Mouse (Mus musculus) kidney, embryonic 14.5 days (tissue): ENCODE data around the gene Slc23a2. TPM values are rescaled to one million over a fixed set of nuclear protein-coding genes. Genes with fewer than 3 reads are reported as not detected.

Experiments
- ATAC-seq: fragments of 200-750 bp; cut with Nextera tagmentation; 2 replicates; pipeline ENCODE4 v1.8.0; 2017; ENCODE audit warnings: moderate number of reproducible peaks, mild to moderate bottlenecking, moderate TSS enrichment, moderate library complexity; ENCODE audit not compliant: low FRiP score, low TSS enrichment
- H3K27ac ChIP-seq: fragments of 300-500 bp; sonication (generic); 2 replicates; pipeline ENCODE4 v1.5.1; 2014; ENCODE audit warnings: low read depth, mild to moderate bottlenecking, low read length, moderate library complexity, mixed read lengths
- H3K27me3 ChIP-seq: fragments of 300-500 bp; sonication (generic); 2 replicates; pipeline ENCODE4 v1.6.1; 2014; ENCODE audit warnings: mild to moderate bottlenecking, low read length; ENCODE audit not compliant: control insufficient read depth, insufficient read depth
- H3K36me3 ChIP-seq: fragments of 300-500 bp; sonication (generic); 2 replicates; pipeline ENCODE4 v1.6.1; 2014; ENCODE audit warnings: low read length, mixed read lengths; ENCODE audit not compliant: control insufficient read depth, insufficient read depth
- H3K4me1 ChIP-seq: fragments of 300-500 bp; sonication (generic); 2 replicates; pipeline ENCODE4 v1.6.1; 2014; ENCODE audit warnings: low read length, mixed read lengths; ENCODE audit not compliant: control insufficient read depth, insufficient read depth
- H3K4me2 ChIP-seq: fragments of 300-500 bp; sonication (generic); replicated peaks from 2 replicates; pipeline ENCODE4 v1.6.1; 2014; ENCODE audit warnings: low read depth, mild to moderate bottlenecking, low read length
- H3K4me3 ChIP-seq: fragments of 300-500 bp; sonication (generic); 2 replicates; pipeline ENCODE4 v1.5.1; 2014; ENCODE audit warnings: mild to moderate bottlenecking, low read length
- H3K9ac ChIP-seq: fragments of 300-500 bp; sonication (generic); 2 replicates; pipeline ENCODE4 v1.6.1; 2014; ENCODE audit warnings: low read depth, mild to moderate bottlenecking, low read length, moderate library complexity
- H3K9me3 ChIP-seq: fragments of 300-500 bp; sonication (generic); 2 replicates; pipeline ENCODE4 v1.6.1; 2016; ENCODE audit warnings: low read length; ENCODE audit not compliant: control insufficient read depth
- WGBS: fragments of 180-500 bp; shearing (Covaris S2); extraction: QIAGEN DNeasy Blood & Tissue Kit; methylation state at CpG from one replicate; pipeline ENCODE4 v1.1.7; 2014; 5-methylcytosine and 5-hydroxymethylcytosine counted together
- polyA plus RNA-seq: library from polyadenylated mRNA; unstranded; fragments of >200 nt; fragmentation: Nextera tagmentation; extraction: Ambion mirVana; gene quantifications from 2 replicates; pipeline ENCODE4 v1.2.1, GENCODE M21; 2014

Slc23a2 gene
- polyA plus RNA-seq, 1 experiment from 2014 or later = 18.0 TPM

- 0 out of 2 replicates have a peak, but pooled peaks have one; percentile 18 for ATAC-seq
- Histone ChIP-seq H3K4me3 (no peak overlapping the region), H3K36me3 (no peaks in the 10 kb centered on the region), H3K9me3 (no peaks in the 10 kb centered on the region), H3K4me2 (no peak overlapping the region), H3K9ac (no peak overlapping the region), H3K27ac (peak overlapping the region; percentile 24; the same call in 1 of the 2 replicates), H3K4me1 (0 out of 2 replicates have a peak, but pooled peaks cover 4% of the 10 kb centered on the region), H3K27me3 (no peaks in the 10 kb centered on the region)
- 49% methylated on average over 7 of the region's 7 CpGs for WGBS
These were observed 124.5 kb downstream of the Slc23a2 start for GRCm38 (mm10) chr2:132020420-132020819.

GRCm38 (mm10) chr2:132019372-132019811, 125.5 kb downstream of the Slc23a2 start:
- WGBS = 71% methylated on average over 3 of the region's 3 CpGs
- ATAC-seq = no peak
- Histone ChIP-seq H3K36me3 (no peaks in the 10 kb centered on the region), H3K9me3 (no peaks in the 10 kb centered on the region), H3K27me3 (no peaks in the 10 kb centered on the region), H3K4me3 (no peak overlapping the region), H3K4me2 (no peak overlapping the region), H3K4me1 (0 out of 2 replicates have a peak, but pooled peaks cover 4% of the 10 kb centered on the region), H3K9ac (no peak overlapping the region), H3K27ac (peak overlapping the region; percentile 55; the same call in 1 of the 2 replicates)

DNA sequence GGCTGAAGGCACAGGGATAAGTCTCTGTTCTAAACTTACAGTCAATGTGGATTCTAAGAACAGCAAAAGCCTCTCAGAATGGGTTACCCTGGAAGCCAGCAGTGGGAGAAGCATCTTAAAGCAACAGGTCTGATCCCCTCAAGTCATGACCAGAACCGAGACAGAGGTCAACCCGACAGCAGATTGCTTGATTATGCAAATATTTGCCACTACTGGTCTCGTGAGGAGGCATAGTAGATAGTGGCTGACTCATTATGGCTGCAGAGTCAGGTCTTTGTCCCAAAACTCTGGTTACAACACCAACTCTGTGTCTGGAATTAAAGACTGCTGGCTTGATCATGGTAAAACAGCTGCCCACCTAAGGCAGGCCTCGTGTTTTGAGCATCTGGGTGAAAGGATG, 126.8 kb downstream of the Slc23a2 start:
- H3K4me3 ChIP-seq = no peak overlapping the region
- H3K36me3 ChIP-seq = no peaks in the 10 kb centered on the region
- H3K9ac ChIP-seq = no peak overlapping the region
- H3K4me1 ChIP-seq = 0 out of 2 replicates have a peak, but pooled peaks cover 4% of the 10 kb centered on the region
- WGBS = 74% methylated on average over 4 of the region's 4 CpGs
- H3K9me3 ChIP-seq = no peaks in the 10 kb centered on the region
- no peak for ATAC-seq
- H3K27me3 ChIP-seq = no peaks in the 10 kb centered on the region
- H3K27ac ChIP-seq = no peak overlapping the region
- H3K4me2 ChIP-seq = no peak overlapping the region

DNA sequence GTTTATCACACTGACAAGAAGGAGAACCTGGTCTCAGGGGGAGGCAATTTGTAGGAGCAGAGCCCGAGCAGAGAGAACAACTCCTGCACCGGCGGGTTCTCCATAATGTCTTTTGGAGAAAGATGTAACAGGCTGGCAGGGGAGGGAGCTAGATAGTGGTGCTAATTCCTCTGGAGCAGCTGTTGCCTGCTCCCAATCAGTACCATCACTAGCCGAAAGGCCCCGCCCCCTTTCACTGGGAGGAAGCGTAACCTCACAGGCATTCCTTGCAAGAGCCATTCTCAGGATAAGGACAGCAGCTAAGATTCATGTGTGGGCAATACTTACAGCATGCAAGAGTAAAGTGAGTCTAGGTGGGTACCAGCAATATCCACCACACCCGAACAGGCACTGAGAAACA, 127.3 kb downstream of the Slc23a2 start:
- Histone ChIP-seq H3K4me2 (no peak overlapping the region), H3K27me3 (no peaks in the 10 kb centered on the region), H3K4me3 (no peak overlapping the region), H3K9me3 (no peaks in the 10 kb centered on the region), H3K36me3 (no peaks in the 10 kb centered on the region), H3K4me1 (0 out of 2 replicates have a peak, but pooled peaks cover 4% of the 10 kb centered on the region), H3K27ac (no peak overlapping the region), H3K9ac (no peak overlapping the region)
- 32% methylated on average over 7 of the region's 7 CpGs for WGBS
- no peak for ATAC-seq

DNA sequence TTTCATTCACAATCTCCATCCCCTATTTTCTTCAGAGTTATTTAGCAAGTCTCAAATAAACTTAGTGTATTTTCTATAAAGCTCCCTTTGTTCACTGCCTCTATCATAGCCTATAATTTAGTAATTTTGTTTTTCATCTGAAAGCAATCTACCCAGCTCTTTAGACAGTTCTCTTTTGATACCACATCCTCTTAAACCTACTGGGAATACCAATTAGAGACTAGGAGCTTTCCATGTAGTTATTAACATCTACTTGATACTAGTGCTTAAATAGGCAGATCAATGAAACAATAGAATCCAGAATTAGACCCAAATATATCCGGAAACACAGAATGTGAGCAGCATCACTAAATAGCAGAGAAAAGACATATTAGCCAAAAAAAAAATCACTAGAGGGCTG, 128.9 kb downstream of the Slc23a2 start:
- H3K9me3 ChIP-seq = no peaks in the 10 kb centered on the region
- H3K4me1 ChIP-seq = 0 out of 2 replicates have a peak, but pooled peaks cover 4% of the 10 kb centered on the region
- no peak overlapping the region for H3K4me3 ChIP-seq
- H3K27me3 ChIP-seq = no peaks in the 10 kb centered on the region
- no peak overlapping the region for H3K4me2 ChIP-seq
- H3K9ac ChIP-seq = no peak overlapping the region
- H3K36me3 ChIP-seq = no peaks in the 10 kb centered on the region
- ATAC-seq = no peak
- H3K27ac ChIP-seq = no peak overlapping the region
- 86% methylated on average over 1 of the region's 1 CpGs for WGBS

- Histone ChIP-seq H3K27ac (no peak overlapping the region), H3K4me1 (peaks cover 5% of the 10 kb centered on the region; the same call in 1 of the 2 replicates), H3K4me3 (no peak overlapping the region), H3K9me3 (no peaks in the 10 kb centered on the region), H3K9ac (no peak overlapping the region), H3K36me3 (no peaks in the 10 kb centered on the region), H3K4me2 (no peak overlapping the region), H3K27me3 (no peaks in the 10 kb centered on the region)
- no peak for ATAC-seq
- WGBS = 88% methylated on average over 4 of the region's 4 CpGs
These were observed 131.8 kb downstream of the Slc23a2 start for GRCm38 (mm10) chr2:132013152-132013551.

DNA sequence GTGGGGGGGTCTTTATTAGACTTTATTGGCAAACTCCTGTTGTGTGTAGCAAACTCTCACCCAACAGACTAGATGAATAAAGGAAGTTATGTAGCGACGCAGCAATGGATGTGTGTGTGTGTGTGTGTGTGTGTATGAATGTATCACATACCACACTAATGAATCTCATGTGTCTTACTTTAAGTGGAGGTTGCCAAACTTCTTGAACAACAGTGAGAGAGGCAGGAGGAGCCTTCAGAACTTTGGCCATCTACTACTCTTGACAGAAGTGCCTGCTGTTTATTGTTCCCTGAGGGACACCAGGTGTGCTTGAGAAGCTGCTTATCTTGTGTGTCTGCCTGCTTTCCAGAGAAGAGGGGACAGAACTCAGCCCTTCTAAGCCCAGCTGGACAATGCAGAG, 134.1 kb downstream of the Slc23a2 start:
- H3K36me3 ChIP-seq = no peaks in the 10 kb centered on the region
- no peaks in the 10 kb centered on the region for H3K27me3 ChIP-seq
- no peak overlapping the region for H3K27ac ChIP-seq
- H3K4me3 ChIP-seq = no peak overlapping the region
- no peak overlapping the region for H3K9ac ChIP-seq
- H3K9me3 ChIP-seq = no peaks in the 10 kb centered on the region
- ATAC-seq = no peak
- WGBS = 96% methylated on average over 2 of the region's 2 CpGs
- H3K4me2 ChIP-seq = no peak overlapping the region
- H3K4me1 ChIP-seq = peaks cover 22% of the 10 kb centered on the region

DNA sequence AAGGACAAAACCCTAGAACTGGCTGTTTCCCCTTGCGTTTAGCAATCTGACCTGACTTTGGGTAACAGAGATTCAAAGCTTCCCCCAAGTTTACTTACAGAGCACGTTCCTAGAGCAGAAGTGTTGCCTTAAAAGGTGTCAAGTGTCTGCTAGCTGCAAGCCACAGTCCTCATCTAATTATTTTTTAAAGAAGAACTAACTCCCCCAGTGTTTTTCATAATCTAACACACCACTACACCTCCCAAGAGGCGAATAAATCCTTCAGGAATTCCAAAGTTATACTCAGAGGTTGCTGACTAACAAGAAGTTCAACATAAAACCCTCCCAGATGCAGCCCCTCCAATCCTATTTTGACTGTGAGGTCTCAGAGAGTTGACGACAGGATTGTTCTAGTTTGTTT, 136.7 kb downstream of the Slc23a2 start:
- ATAC-seq = no peak
- no peak overlapping the region for H3K4me3 ChIP-seq
- no peak overlapping the region for H3K4me2 ChIP-seq
- H3K4me1 ChIP-seq = peaks cover 22% of the 10 kb centered on the region
- H3K27me3 ChIP-seq = no peaks in the 10 kb centered on the region
- no peaks in the 10 kb centered on the region for H3K36me3 ChIP-seq
- no peaks in the 10 kb centered on the region for H3K9me3 ChIP-seq
- 30% methylated on average over 4 of the region's 4 CpGs for WGBS
- no peak overlapping the region for H3K27ac ChIP-seq
- H3K9ac ChIP-seq = no peak overlapping the region; the same call in 1 of the 2 replicates

DNA sequence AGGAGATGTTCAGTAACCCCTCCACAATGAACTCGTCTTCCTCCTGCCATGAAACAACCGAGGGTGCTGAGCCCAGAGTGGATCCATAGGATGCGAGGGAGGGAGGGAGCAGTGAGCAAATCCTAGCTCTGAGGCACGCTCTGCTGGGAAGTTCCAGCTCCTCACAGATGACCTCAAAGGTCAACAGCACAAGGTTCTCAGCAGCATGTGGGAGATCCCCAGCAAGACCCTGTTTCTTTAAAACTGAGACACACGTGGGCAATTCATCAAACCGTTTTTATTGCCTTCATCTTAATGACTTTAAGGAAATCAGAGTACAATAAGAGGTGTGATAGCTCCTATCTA, 137.5 kb downstream of the Slc23a2 start:
- Histone ChIP-seq H3K4me3 (no peak overlapping the region), H3K9me3 (no peaks in the 10 kb centered on the region), H3K4me1 (peaks cover 22% of the 10 kb centered on the region), H3K27me3 (no peaks in the 10 kb centered on the region), H3K4me2 (no peak overlapping the region), H3K9ac (no peak overlapping the region), H3K27ac (no peak overlapping the region), H3K36me3 (no peaks in the 10 kb centered on the region)
- 20% methylated on average over 6 of the region's 6 CpGs for WGBS
- peak; percentile 56; the same call in 1 of the 2 replicates for ATAC-seq
